Mouse (Mus musculus) kidney, postnatal 36 days (tissue): ENCODE results near the gene Fam174b.

ENCODE experiments used
- DNase-seq, 2 experiments: peaks; one replicate each; pipeline ENCODE4 v3.0.0; 2021 to 2022; ENCODE audit warnings: mixed read lengths in 2 of 2

Fam174b gene

GRCm38 (mm10) chr7:73749983-73750382 lies 9.9 kb downstream of the Fam174b start:
- no peak for DNase-seq

GRCm38 (mm10) chr7:73753598-73753997 lies 13.5 kb downstream of the Fam174b start:
- DNase-seq = no peak

- peak in 1 of 2 experiments; percentile 17 for DNase-seq
Measured at GRCm38 (mm10) chr7:73755377-73756110, 15.4 kb downstream of the Fam174b start.

- DNase-seq = no peak
Measured at GRCm38 (mm10) chr7:73761691-73762189, 21.6 kb downstream of the Fam174b start.

GRCm38 (mm10) chr7:73764679-73765078 lies 24.6 kb downstream of the Fam174b start:
- DNase-seq = no peak

- no peak for DNase-seq
Measured at GRCm38 (mm10) chr7:73765186-73765903, 25.2 kb downstream of the Fam174b start.

- no peak for DNase-seq
Measured at GRCm38 (mm10) chr7:73769224-73769623, 29.1 kb downstream of the Fam174b start.

- peak in 1 of 2 experiments; percentile 27 for DNase-seq
Measured at GRCm38 (mm10) chr7:73771384-73772274, 31.5 kb downstream of the Fam174b start.

GRCm38 (mm10) chr7:73772275-73772765 lies 32.2 kb downstream of the Fam174b start:
- DNase-seq = peak in 1 of 2 experiments; percentile 43

GRCm38 (mm10) chr7:73774781-73775180 lies 34.7 kb downstream of the Fam174b start:
- DNase-seq = no peak

GRCm38 (mm10) chr7:73777777-73778176 lies 37.7 kb downstream of the Fam174b start:
- DNase-seq = no peak

GRCm38 (mm10) chr7:73784736-73785428 lies 44.8 kb downstream of the Fam174b start:
- DNase-seq = peak; percentile 29 to 36

- DNase-seq = no peak
Measured at GRCm38 (mm10) chr7:73785815-73786214, 45.7 kb downstream of the Fam174b start.

GRCm38 (mm10) chr7:73787513-73787912 lies 47.4 kb downstream of the Fam174b start:
- DNase-seq = no peak

GRCm38 (mm10) chr7:73791096-73791495 lies 51.0 kb downstream of the Fam174b start:
- no peak for DNase-seq

- DNase-seq = no peak
Measured at GRCm38 (mm10) chr7:73792155-73792554, 52.1 kb downstream of the Fam174b start.

GRCm38 (mm10) chr7:73792641-73793040 lies 52.5 kb downstream of the Fam174b start:
- no peak for DNase-seq

- DNase-seq = peak; percentile 31 to 65
Measured at GRCm38 (mm10) chr7:73809261-73809660, 69.2 kb downstream of the Fam174b start.

GRCm38 (mm10) chr7:73811439-73811838 lies 71.3 kb downstream of the Fam174b start:
- no peak for DNase-seq

- no peak for DNase-seq
Measured at GRCm38 (mm10) chr7:73812176-73812575, 72.1 kb downstream of the Fam174b start.

GRCm38 (mm10) chr7:73813887-73814286 lies 73.8 kb downstream of the Fam174b start:
- DNase-seq = no peak

GRCm38 (mm10) chr7:73814454-73814853 lies 74.4 kb downstream of the Fam174b start:
- DNase-seq = no peak
